Mouse (Mus musculus) cortical plate, adult 2 months (tissue): ENCODE measurements around the gene Chrna9.

Experiments used
- CTCF ChIP-seq: fragments of 200-500 bp; IDR thresholded peaks from 2 replicates; pipeline ENCODE4 v1.5.1; 2011; ENCODE audit warnings: mild to moderate bottlenecking, control low read depth, low read length; ENCODE audit not compliant: insufficient read depth; ENCODE audit errors: extremely low read depth
- POLR2A ChIP-seq: fragments of 200-500 bp; IDR thresholded peaks from 2 replicates; pipeline ENCODE4 v1.6.1; 2011; ENCODE audit warnings: mild to moderate bottlenecking, low read length, control low read depth; ENCODE audit not compliant: insufficient read depth; ENCODE audit errors: extremely low read depth

DNA sequence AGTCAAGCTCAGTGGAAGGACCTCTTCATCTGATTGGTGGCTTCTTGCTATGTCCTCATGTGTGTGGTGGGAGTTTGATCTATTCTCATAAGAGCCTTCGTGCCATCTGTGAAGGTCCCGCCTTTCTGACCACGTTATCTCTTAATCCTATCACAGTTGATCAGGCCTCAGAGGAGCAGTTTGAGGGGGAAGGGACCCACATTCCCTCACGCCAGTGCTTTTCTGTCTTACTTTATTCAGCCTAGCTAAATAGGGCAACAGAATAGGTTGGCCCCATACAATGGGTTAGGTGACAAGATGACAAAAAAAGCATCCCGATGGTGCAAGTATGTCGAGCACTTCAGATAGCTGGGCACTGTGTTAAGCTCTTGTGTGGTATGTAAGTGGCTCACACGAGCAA lies 39.0 kb upstream of the Chrna9 start:
- TF ChIP-seq CTCF (no peak), POLR2A (no peak)
